Mouse (Mus musculus) monocyte, adult 5-6 weeks (primary cell): Measurements from ENCODE around the gene Slc6a3. TPM values are rescaled to one million over a fixed set of nuclear protein-coding genes. Genes with fewer than 3 reads are reported as not detected.

Source experiments
- ATAC-seq: fragments of 153-309, 156-312 bp; replicated peaks from 2 replicates; pipeline ENCODE4 v1.8.0; 2017; ENCODE audit warnings: mild to moderate bottlenecking; ENCODE audit not compliant: low TSS enrichment, insufficient number of reproducible peaks, severe bottlenecking, poor library complexity, low FRiP score
- total RNA-seq: library from RNA; stranded (forward); fragments of 200-1000, 200-491, 200-594 nt; gene quantifications from 3 replicates; pipeline ENCODE4 v1.2.3, GENCODE M21; 2017

The Slc6a3 gene
- total RNA-seq = not detected in 3 replicates

DNA sequence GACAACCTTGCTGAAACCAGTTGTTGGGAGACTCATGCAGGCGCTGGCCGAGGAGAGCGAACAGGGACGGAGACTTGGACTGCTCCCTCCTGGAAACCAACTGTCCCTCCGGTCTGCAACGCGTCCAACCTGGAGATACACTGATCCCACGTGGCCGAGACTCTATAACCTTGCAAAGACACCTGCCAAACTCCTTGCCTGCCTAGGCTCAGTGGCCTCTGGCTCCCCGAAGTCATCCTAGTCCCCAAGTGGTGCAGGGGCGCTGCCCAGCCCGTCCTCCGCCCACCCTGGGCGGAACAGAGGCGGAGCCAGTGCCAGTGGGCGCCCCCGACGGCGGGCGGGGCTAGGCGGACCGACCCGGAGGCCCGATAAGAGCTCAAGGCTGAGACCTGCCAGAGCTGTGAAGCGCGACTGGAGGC, at the start of gene Slc6a3:
TSS of gene Slc6a3 (plus strand) at position 345 of the 419 bp plus-strand sequence.
- ATAC-seq = no peak

DNA sequence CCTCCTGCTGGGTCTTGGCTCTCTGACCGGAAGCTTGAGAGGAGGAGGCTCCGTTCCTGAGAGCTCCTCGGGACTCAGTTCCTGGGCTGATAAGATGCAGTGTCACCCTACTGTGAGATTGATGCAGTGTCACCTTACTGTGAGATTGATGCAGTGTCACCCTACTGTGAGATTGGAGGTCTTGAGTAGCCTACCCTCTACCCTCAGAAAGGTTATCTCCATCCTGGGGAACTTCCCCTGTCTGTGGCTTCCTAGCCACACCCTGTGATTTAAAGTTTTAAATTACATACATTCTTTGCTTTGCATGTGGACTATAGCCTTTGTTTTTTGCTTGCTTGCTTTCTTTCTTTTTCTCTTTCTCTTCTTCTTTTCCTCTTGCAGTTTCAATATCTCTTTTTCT, 48.4 kb upstream of the Slc6a3 start:
- ATAC-seq = no peak

GRCm38 (mm10) chr13:73488707-73489106, 47.8 kb upstream of the Slc6a3 start:
- ATAC-seq = peak; percentile 28; the same call in 1 of the 2 replicates

- peak; percentile 65 for ATAC-seq
Measured at GRCm38 (mm10) chr13:73489986-73490385, 46.6 kb upstream of the Slc6a3 start.

GRCm38 (mm10) chr13:73490564-73491170, 45.9 kb upstream of the Slc6a3 start:
- no peak for ATAC-seq

DNA sequence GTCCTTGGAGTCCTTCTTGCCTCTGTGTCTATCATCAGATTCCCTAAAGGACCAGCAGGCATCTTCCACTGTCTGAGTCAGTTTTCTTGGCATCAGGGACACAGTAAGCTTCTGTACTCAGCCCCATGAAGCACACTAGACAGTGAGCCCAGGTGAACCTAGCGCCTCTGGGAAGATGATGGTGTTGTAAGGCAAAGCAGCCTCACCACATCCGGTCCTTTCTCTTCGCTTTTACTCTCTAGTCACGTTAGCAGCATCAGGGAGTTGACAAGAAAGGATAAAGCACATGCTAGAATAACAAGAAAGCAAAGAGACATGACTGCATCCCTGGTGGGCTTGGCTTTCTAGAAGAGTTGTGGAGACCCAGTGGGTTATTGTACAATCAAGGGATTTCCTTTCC, 43.4 kb upstream of the Slc6a3 start:
- no peak for ATAC-seq

- ATAC-seq = no peak
Measured at GRCm38 (mm10) chr13:73494528-73494927, 42.0 kb upstream of the Slc6a3 start.

- no peak for ATAC-seq
Measured at GRCm38 (mm10) chr13:73496137-73496536, 40.4 kb upstream of the Slc6a3 start.

DNA sequence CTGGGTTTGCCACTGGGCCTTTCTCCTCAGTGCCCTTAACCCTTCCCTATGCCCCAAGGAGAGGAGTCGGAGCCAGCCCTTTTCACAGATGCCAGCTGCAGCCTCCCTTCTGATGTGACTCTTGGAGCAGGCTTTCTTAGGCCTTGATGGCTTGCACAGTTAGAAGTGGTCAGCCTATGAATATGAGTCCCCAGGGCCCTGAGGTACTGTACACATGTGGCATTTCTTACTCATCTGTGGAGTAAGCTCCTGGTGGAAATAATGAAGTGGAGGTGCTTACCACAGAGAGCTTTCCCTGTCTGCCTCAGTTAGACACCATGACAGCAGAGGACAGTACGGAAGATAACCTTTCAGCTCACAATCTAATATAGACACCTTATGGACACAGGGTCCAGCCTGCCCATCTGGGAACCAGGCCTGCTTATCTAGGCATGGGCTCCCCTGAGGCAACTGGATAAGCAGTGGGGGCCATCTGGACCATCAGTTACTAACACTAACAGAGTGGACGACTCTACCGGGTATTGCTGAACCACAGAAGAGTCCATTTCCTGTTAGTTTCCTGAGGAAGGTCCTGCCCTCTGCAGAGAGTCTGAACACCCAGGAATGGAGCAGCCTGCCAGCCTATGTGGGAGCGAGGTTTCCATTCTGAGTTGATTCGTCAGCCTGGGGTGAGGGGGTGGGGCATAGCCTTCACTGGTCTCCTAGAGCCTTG, 36.5 kb upstream of the Slc6a3 start:
- ATAC-seq = no peak

- ATAC-seq = no peak
Measured at GRCm38 (mm10) chr13:73502719-73503118, 33.8 kb upstream of the Slc6a3 start.

GRCm38 (mm10) chr13:73505686-73506467, 30.7 kb upstream of the Slc6a3 start:
- ATAC-seq = no peak; the same call in 1 of the 2 replicates

- ATAC-seq = no peak
Measured at GRCm38 (mm10) chr13:73508817-73509550, 27.6 kb upstream of the Slc6a3 start.

DNA sequence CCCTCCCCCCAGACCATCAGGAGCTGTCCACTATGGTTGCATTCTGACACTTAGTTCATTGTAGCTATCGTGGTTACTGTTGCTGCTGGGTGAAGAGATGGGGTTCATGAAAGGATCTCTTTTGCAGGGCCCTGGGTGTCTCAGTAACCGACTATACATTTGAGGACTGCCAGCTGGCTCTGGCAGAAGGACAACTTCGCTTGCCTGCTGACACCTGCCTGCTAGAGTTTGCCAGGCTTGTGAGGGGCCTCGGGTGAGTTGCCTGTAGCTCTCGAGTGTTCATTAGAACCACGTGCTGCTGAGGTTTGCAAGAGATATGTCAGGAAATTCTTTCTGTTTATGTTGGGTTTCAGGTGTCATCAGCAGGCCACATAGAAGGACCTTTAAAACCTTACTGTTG, 26.7 kb upstream of the Slc6a3 start:
- ATAC-seq = no peak

- peak; percentile 79 for ATAC-seq
Measured at GRCm38 (mm10) chr13:73512776-73513673, 23.5 kb upstream of the Slc6a3 start.

- ATAC-seq = no peak
Measured at GRCm38 (mm10) chr13:73516886-73517285, 19.7 kb upstream of the Slc6a3 start.

- no peak for ATAC-seq
Measured at GRCm38 (mm10) chr13:73533716-73534115, 2.8 kb upstream of the Slc6a3 start.

GRCm38 (mm10) chr13:73535287-73535686, 1.3 kb upstream of the Slc6a3 start:
- no peak for ATAC-seq

DNA sequence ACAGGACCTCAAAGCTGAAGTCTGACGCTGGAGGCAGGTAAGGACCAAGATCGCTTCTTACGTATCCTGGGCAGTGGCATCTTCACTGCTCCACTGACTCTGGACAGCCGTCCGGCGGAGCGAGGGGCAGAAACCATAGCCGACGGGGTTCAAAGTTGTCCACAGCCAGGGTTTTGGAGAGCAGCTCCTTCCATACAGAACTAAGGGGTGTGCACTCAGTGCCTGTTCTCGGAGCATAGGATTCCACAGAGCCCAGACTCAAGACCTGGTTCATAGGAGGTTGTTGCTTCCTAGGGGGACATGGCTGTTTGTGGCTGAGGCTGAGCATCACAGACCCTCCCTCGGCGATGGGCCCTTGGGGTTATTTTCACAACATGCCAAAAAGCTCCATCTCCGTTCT, 277 bp downstream of the Slc6a3 start:
- no peak for ATAC-seq
